Mouse (Mus musculus): ENCODE results near the gene Apc2. TPM values are rescaled to one million over a fixed set of nuclear protein-coding genes. Genes with fewer than 3 reads are reported as not detected.

Gene Apc2
- polyA plus RNA-seq, 2 experiments = 0.04 TPM; not detected in 1

- no peak for ATAC-seq (ENCODE audit: insufficient read depth)
These were observed 59.7 kb downstream of the Apc2 start for GRCm38 (mm10) chr10:80355431-80355830.

GRCm38 (mm10) chr10:80356001-80356682, 60.4 kb downstream of the Apc2 start, which contains the start of gene Plk5:
Gene Plk5 (plus strand): TSS chr10:80356459.
- H3K4me2 ChIP-seq (ENCODE audit: low read depth) = no peak within 1 kb of the TSS
- H3K9ac ChIP-seq (replicated peaks) = no peak within 1 kb of the TSS
- H3K4me1 ChIP-seq (replicated peaks; ENCODE audit: control insufficient read depth in 2 of 2, insufficient read depth in 2 of 2, low read length in 1 of 2) = no peaks in the 10 kb centered on the region
- no peaks in the 10 kb centered on the region for H3K9me3 ChIP-seq (ENCODE audit: control insufficient read depth, low read length)
- ATAC-seq (ENCODE audit: insufficient read depth) = no peak
- no peak within 1 kb of the TSS for H3K4me3 ChIP-seq (ENCODE audit: insufficient read depth in 1 of 2, low read depth in 2 of 2, low read length in 2 of 2)
- 3% methylated on average over 53 of the region's 53 CpGs for WGBS (ENCODE audit: insufficient replicate concordance)
- no peaks in the 10 kb centered on the region for H3K36me3 ChIP-seq (replicated peaks; ENCODE audit: control insufficient read depth, insufficient read depth, low read depth)
- no peak for DNase-seq (ENCODE audit: low read depth in 3 of 3, low spot score in 3 of 3)
- no peak within 1 kb of the TSS for H3K27ac ChIP-seq
- H3K27me3 ChIP-seq (ENCODE audit: control insufficient read depth, insufficient read depth, low read length) = peaks cover 60% of the 10 kb centered on the region
- TF ChIP-seq CTCF (IDR thresholded peaks at IDR 0.05; ENCODE audit: low read depth) (no peak), EP300 (IDR thresholded peaks at IDR 0.05; ENCODE audit: low read depth) (no peak)

More at GRCm38 (mm10) chr10:80355431-80355830, 59.7 kb downstream of the Apc2 start:
- no peaks in the 10 kb centered on the region for H3K36me3 ChIP-seq (replicated peaks; ENCODE audit: control insufficient read depth, insufficient read depth, low read depth)
- H3K4me1 ChIP-seq (replicated peaks; ENCODE audit: control insufficient read depth in 2 of 2, insufficient read depth in 2 of 2, low read length in 1 of 2) = no peaks in the 10 kb centered on the region
- WGBS (ENCODE audit: insufficient replicate concordance) = 13% methylated on average over 8 of the region's 9 CpGs
- no peak overlapping the region for H3K4me2 ChIP-seq (ENCODE audit: low read depth)
- DNase-seq (ENCODE audit: low read depth in 3 of 3, low spot score in 3 of 3) = no peak
- H3K9ac ChIP-seq (replicated peaks) = no peak overlapping the region
- TF ChIP-seq EP300 (IDR thresholded peaks at IDR 0.05; ENCODE audit: low read depth) = no peak
- no peak for TF ChIP-seq CTCF (IDR thresholded peaks at IDR 0.05; ENCODE audit: low read depth)
- H3K27ac ChIP-seq = no peak overlapping the region
- peaks cover 65% of the 10 kb centered on the region for H3K27me3 ChIP-seq (ENCODE audit: control insufficient read depth, insufficient read depth, low read length)
- no peaks in the 10 kb centered on the region for H3K9me3 ChIP-seq (ENCODE audit: control insufficient read depth, low read length)
- no peak overlapping the region for H3K4me3 ChIP-seq (ENCODE audit: insufficient read depth in 1 of 2, low read depth in 2 of 2, low read length in 2 of 2)

GRCm38 (mm10) chr10:80356737-80357136, 61.0 kb downstream of the Apc2 start:
- Histone ChIP-seq H3K36me3 (replicated peaks; ENCODE audit: control insufficient read depth, insufficient read depth, low read depth) (no peaks in the 10 kb centered on the region), H3K9ac (replicated peaks) (no peak overlapping the region), H3K9me3 (ENCODE audit: control insufficient read depth, low read length) (no peaks in the 10 kb centered on the region), H3K4me3 (ENCODE audit: insufficient read depth in 1 of 2, low read depth in 2 of 2, low read length in 2 of 2) (no peak overlapping the region), H3K27me3 (ENCODE audit: control insufficient read depth, insufficient read depth, low read length) (peaks cover 58% of the 10 kb centered on the region), H3K4me1 (replicated peaks; ENCODE audit: control insufficient read depth in 2 of 2, insufficient read depth in 2 of 2, low read length in 1 of 2) (no peaks in the 10 kb centered on the region), H3K4me2 (ENCODE audit: low read depth) (no peak overlapping the region), H3K27ac (no peak overlapping the region)
- DNase-seq (ENCODE audit: low read depth in 3 of 3, low spot score in 3 of 3) = no peak
- WGBS (ENCODE audit: insufficient replicate concordance) = 4% methylated on average over 34 of the region's 34 CpGs
- TF ChIP-seq CTCF (IDR thresholded peaks at IDR 0.05; ENCODE audit: low read depth) (no peak), EP300 (IDR thresholded peaks at IDR 0.05; ENCODE audit: low read depth) (no peak)
- no peak for ATAC-seq (ENCODE audit: insufficient read depth)

GRCm38 (mm10) chr10:80357336-80357735, 61.6 kb downstream of the Apc2 start:
- 29% methylated on average over 7 of the region's 7 CpGs for WGBS (ENCODE audit: insufficient replicate concordance)
- Histone ChIP-seq H3K9me3 (ENCODE audit: control insufficient read depth, low read length) (no peaks in the 10 kb centered on the region), H3K4me2 (ENCODE audit: low read depth) (no peak overlapping the region), H3K27me3 (ENCODE audit: control insufficient read depth, insufficient read depth, low read length) (peaks cover 53% of the 10 kb centered on the region), H3K36me3 (replicated peaks; ENCODE audit: control insufficient read depth, insufficient read depth, low read depth) (no peaks in the 10 kb centered on the region), H3K4me1 (replicated peaks; ENCODE audit: control insufficient read depth in 2 of 2, insufficient read depth in 2 of 2, low read length in 1 of 2) (no peaks in the 10 kb centered on the region), H3K4me3 (ENCODE audit: insufficient read depth in 1 of 2, low read depth in 2 of 2, low read length in 2 of 2) (no peak overlapping the region), H3K9ac (replicated peaks) (no peak overlapping the region), H3K27ac (no peak overlapping the region)
- TF ChIP-seq EP300 (IDR thresholded peaks at IDR 0.05; ENCODE audit: low read depth) = no peak
- TF ChIP-seq CTCF (IDR thresholded peaks at IDR 0.05; ENCODE audit: low read depth) = no peak
- DNase-seq (ENCODE audit: low read depth in 3 of 3, low spot score in 3 of 3) (no peak), ATAC-seq (ENCODE audit: insufficient read depth) (no peak)

GRCm38 (mm10) chr10:80357994-80358639, 62.3 kb downstream of the Apc2 start:
- no peak; the same call in 1 of the 2 replicates for TF ChIP-seq CTCF (IDR thresholded peaks at IDR 0.05; ENCODE audit: low read depth)
- TF ChIP-seq EP300 (IDR thresholded peaks at IDR 0.05; ENCODE audit: low read depth) = no peak
- Histone ChIP-seq H3K9me3 (ENCODE audit: control insufficient read depth, low read length) (no peaks in the 10 kb centered on the region), H3K27me3 (ENCODE audit: control insufficient read depth, insufficient read depth, low read length) (peaks cover 49% of the 10 kb centered on the region), H3K27ac (no peak overlapping the region), H3K9ac (replicated peaks) (no peak overlapping the region), H3K36me3 (replicated peaks; ENCODE audit: control insufficient read depth, insufficient read depth, low read depth) (no peaks in the 10 kb centered on the region), H3K4me2 (ENCODE audit: low read depth) (peak overlapping the region; percentile 18; the same call in 1 of the 2 replicates), H3K4me1 (replicated peaks; ENCODE audit: control insufficient read depth in 2 of 2, insufficient read depth in 2 of 2, low read length in 1 of 2) (no peaks in the 10 kb centered on the region), H3K4me3 (ENCODE audit: insufficient read depth in 1 of 2, low read depth in 2 of 2, low read length in 2 of 2) (no peak overlapping the region)
- DNase-seq (ENCODE audit: low read depth in 3 of 3, low spot score in 3 of 3) (no peak), ATAC-seq (ENCODE audit: insufficient read depth) (0 out of 2 replicates have a peak, but pooled peaks have one; percentile 21)
- WGBS (ENCODE audit: insufficient replicate concordance) = 9% methylated on average over 31 of the region's 31 CpGs
